Mouse (Mus musculus) fibroblast of lung, adult 2 months (primary cell): ENCODE measurements around the gene Asic2.

Source experiments
- DNase-seq: peaks from one replicate; pipeline ENCODE4 v3.0.0-alpha.2; 2011; ENCODE audit warnings: low read depth

Asic2 gene

DNA sequence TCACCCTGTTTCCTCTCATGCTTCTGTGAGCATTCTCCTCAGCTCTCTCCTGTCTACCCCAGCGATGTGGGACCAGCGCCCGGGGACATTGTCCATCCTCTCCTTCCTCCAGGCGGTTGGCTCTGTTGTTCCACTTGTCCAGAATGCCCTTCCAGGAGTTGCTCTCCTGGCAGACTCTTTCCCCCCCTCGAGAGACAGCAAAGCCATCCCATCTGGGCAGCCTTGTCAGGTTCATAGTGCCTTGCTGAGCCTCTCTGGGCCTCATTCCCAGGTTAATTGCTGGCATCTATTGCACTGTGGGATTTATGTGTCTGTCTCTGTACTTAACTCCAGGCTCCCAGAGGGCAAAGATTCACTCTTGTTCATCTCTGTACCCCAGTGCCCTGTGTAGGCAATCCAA, 972.6 kb downstream of the Asic2 start:
- DNase-seq, result no peak

DNA sequence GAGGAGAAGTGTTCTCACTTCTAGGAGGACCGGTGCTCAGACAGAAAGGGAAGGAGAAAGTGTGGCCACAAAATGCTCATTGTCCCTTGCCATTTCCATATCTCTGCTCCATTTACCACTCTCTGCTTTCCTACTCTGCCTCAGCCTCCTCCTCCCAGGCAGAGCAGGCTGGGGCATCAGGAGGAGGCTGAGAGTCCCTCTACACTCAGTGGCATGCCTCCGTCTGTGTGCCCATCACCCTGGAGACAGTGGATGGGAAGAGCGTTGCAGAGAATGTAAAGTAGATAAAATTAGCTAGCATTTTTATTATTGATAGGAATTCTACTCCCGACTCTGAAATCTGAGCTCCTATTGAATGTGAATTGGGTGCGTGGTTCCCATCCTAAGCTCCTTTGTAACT, 984.7 kb downstream of the Asic2 start:
- no peak for DNase-seq

GRCm38 (mm10) chr11:80976239-80976855, 991.9 kb downstream of the Asic2 start:
- no peak for DNase-seq

GRCm38 (mm10) chr11:80974616-80975015, 993.6 kb downstream of the Asic2 start:
- no peak for DNase-seq

DNA sequence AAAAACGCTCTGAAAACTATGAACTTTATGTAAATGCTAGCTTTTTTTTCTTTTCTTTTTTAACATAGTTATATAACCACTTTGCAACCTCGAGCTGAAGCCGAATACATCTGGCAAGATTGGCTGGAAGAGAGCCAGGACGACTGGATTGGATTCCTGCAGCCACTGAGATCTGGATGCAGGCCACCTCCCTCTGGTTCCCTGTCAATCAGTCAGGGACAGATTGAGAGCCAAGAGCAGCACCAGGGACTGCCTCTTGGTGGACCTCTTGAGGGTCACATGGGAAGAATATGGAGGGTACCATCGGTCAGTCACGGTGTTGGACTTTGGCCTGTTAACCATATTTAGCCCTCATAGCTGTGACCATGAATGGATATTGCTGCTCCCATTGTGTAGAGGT, 994.3 kb downstream of the Asic2 start:
- DNase-seq, result no peak

- DNase-seq, result no peak
Observed at GRCm38 (mm10) chr11:80973273-80973672, 995.0 kb downstream of the Asic2 start.

- DNase-seq, result no peak
Observed at GRCm38 (mm10) chr11:80967544-80967943, 1000.7 kb downstream of the Asic2 start.

GRCm38 (mm10) chr11:80966040-80966439, 1002.2 kb downstream of the Asic2 start:
- no peak for DNase-seq

DNA sequence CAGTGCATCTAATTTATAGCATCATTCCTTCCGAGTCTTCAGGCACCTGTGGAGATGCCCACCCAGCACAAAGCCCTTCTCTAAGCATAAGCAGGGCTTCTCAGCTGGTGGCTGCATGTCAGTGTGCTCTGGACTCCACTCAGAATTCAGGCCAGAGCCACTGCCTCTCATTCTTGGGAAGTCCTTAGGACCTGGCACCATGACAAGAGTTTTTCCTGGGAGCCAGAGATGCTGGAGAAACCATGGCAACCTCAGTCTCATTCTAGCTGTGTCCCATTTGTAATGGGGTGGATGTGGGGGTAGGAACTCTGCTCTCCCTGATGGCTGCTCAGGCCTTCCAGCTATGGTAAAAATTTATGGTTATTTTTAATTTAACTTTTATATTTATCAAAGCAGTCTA, 1006.9 kb downstream of the Asic2 start:
- DNase-seq, result no peak

GRCm38 (mm10) chr11:80958086-80958671, 1010.1 kb downstream of the Asic2 start:
- no peak for DNase-seq

- no peak for DNase-seq
Observed at GRCm38 (mm10) chr11:80955915-80956314, 1012.3 kb downstream of the Asic2 start.

DNA sequence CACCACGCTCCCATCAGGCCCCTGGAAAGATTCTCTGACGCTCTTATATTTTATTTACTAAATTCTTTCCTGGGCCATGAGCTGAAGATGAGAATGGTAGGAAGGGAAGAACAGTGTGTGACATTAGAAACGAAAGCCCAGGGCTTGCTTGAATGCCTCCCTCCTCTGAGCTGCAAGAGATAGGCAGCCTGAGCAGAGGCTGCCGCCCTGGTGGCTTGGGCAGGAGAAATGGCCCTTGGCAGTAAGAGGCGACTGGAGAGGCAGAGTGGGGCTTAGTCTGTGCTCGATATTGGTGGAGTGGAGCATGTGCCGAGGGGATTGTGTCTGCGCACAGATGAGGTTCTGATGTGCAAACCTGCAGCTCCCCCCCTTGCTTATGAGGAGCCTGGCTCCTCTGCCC, 1014.1 kb downstream of the Asic2 start:
- no peak for DNase-seq

- DNase-seq, result no peak
Observed at GRCm38 (mm10) chr11:80949068-80949738, 1019.1 kb downstream of the Asic2 start.

- DNase-seq, result no peak
Observed at GRCm38 (mm10) chr11:80948103-80948502, 1020.2 kb downstream of the Asic2 start.

GRCm38 (mm10) chr11:80946163-80946562, 1022.1 kb downstream of the Asic2 start:
- no peak for DNase-seq

DNA sequence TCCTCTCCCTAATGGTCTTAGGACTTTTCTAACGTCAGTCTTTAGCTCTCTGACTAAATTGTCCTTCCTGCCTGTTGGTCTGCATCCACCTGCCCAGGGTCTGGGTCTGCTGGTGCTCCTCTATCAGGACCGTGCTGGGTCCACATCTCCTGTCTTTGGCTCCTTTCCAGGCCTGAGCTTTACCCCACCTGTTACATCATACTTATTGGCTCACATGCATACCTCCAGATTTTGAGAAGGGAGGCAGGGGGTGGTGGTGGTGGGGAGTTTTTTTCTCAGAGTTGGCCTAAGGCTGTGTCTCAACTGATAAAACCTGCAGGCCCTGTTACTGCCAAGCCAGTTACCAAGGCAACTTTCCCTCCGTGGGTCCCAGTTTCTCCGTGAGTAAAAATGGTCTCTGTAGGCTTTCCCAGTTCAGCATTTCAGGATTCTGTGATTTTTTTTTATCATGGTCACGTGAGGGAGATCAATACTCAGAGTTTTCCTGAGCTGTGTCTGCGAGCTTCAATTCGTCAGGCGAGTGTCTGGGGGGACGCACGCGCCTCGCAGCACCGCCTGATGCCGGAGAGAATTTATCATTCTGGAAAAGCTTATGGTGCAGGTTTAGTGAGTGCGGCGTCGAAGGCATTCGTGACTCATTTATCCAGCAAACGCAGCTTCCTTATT, 1044.8 kb downstream of the Asic2 start:
- DNase-seq, result no peak

GRCm38 (mm10) chr11:80918332-80918731, 1049.9 kb downstream of the Asic2 start:
- no peak for DNase-seq

GRCm38 (mm10) chr11:80917688-80918087, 1050.6 kb downstream of the Asic2 start:
- DNase-seq, result no peak

- DNase-seq, result no peak
Observed at GRCm38 (mm10) chr11:80913408-80914024, 1054.7 kb downstream of the Asic2 start.

DNA sequence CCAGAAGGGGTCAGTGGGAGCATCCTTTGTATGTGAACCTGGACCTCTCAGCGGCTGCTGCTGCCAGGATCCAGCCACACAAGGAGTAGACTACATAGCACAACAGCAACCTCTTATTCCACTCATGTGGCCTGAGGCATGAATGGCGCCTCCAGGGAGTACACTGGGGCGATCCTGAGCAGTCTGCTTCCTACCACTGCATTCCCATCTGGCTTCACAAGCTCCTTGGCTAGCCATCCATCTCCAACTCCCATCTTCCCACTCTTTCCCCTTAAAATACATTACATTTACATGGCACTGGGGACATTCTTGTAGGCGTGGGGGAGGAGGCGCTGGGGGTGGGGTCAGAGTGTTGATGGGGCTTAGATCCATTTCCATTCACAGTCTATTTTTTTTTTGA, 1055.5 kb downstream of the Asic2 start:
- no peak for DNase-seq

DNA sequence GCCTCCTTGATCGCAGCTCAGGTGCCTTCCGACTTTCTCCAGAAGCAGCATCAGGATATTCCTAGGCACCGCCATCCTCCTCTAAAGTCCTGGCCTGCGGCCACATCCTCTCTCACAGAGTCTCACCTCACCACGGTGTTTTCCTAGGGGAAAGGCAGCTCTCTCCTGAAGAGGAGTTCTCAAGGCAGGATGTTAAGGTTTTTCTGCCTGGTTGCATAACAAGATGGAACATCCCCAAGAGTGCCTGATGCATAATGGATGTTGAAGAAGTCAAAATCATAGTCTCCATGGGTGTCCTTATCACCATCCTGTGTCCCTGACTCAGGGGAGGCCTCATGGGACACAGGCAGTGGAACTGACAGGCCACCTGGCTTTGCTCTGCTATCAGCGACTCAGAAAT, 1060.4 kb downstream of the Asic2 start:
- no peak for DNase-seq

DNA sequence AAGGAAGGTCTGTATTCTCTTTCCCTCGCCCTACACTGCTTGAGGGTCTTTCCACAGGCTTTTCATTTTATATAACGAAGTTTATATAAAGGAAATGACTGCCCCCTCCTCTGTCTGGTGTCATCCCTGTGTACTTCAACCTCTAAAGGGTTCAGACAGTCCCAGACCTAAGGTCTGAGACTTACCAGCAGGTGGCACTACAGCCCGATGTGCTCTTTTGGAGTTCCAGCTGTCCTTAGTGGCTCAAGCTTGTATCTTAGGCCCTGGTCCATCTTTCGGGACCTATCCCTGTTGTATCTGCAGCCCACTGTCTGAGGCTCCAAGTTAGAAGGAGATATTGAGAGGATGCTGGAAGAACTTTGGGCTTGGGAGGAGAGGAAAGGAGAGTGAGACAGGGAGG, 1061.8 kb downstream of the Asic2 start:
- DNase-seq, result no peak

DNA sequence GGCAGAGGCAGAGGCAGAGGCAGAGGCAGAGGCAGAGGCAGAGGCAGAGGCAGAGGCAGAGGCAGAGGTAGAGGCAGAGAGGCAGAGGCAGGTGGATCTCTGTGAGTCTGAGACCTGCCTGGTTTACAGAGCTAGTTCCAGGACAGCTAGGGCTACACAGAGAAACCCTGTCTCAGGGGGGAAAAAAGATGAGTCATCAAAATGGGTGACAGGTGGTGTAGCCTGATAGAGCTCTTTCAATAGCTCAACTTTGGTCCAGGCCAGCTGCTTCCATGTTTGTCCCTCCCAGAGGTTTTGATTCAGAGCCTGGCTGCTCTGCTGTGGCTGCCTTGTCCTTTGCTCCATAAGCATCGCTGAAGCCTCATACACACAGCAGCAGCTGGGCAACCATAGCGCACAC, 1063.7 kb downstream of the Asic2 start:
- DNase-seq, result no peak
